Mouse (Mus musculus) gastrocnemius, postnatal 36 days (tissue): ENCODE results near the gene Polr2j. TPM values are rescaled to one million over a fixed set of nuclear protein-coding genes. Genes with fewer than 3 reads are reported as not detected.
"Not testable (repeated sequence)": the region's sequence is repeated elsewhere in the genome, so short reads cannot be mapped to it uniquely, and the experiment has no call there.

ENCODE experiments used
- DNase-seq, 2 experiments: peaks; one replicate each; pipeline ENCODE4 v3.0.0; 2022
- intact Hi-C: fragments of 180-260 bp; cut with DNase I; formaldehyde crosslinking; loops from one replicate; pipeline ENCODE4 v1.15.1; 2025
- total RNA-seq, 2 experiments: library from RNA; stranded (reverse); gene quantifications; 2 replicates each; pipeline ENCODE4 v1.2.3; 2021

Polr2j gene
- total RNA-seq, 2 experiments from 2014 or later, result 56.0 to 60.9 TPM

DNA sequence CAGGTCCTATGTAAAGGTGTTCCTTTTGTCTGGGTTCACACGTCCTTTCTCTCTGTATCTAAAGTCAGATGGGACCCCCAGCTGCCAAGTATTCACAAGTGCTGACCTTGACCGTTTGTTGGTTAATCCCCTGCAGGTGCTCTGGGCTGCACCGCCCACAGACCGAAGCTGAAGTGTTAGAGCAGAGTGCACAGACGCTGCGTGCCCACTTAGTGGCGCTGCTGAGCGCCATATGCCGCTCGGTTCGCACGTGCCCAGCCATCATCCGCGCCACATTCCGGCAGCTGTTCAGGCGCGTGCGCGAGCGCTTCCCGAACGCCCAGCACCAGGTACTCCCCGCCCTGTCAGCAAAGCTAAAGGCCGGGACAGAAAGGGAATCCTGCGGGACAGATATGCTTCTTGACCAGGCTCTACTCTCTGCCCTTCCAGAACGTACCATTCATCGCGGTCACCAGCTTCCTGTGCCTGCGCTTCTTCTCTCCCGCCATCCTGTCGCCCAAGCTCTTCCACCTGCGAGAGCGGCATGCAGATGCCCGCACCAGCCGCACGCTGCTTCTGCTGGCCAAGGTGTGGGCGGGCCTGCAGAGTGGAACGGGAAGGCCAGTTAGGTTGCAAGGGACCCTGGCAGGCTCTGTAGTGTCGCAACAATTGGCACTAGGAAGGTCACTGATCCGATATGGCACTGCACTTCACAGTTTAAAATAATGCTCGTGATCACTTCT, 14.2 kb upstream of the Polr2j start:
- DNase-seq, result no peak
- intact Hi-C loops, result no loop called here

DNA sequence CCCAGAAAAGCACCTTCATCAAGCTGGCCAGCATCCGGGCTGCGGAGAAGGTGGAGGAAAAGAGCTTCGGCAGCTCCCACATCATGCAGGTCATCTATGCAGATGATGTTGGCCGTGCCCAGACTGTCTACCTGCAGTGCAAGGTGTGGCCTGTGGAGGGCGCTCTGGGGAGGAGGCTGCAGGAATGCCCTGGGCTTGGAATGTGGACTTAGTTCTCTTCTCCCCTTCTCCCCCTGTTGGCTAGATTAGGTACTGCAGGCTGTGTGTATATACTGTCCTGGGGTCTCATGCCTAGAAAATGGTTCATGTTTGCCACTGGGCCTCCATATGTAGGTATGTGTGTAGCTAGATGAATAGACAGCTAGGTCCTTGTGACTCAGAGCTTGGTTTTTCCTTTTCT, 11.9 kb upstream of the Polr2j start:
- intact Hi-C loops, result no loop called here
- DNase-seq, result no peak

DNA sequence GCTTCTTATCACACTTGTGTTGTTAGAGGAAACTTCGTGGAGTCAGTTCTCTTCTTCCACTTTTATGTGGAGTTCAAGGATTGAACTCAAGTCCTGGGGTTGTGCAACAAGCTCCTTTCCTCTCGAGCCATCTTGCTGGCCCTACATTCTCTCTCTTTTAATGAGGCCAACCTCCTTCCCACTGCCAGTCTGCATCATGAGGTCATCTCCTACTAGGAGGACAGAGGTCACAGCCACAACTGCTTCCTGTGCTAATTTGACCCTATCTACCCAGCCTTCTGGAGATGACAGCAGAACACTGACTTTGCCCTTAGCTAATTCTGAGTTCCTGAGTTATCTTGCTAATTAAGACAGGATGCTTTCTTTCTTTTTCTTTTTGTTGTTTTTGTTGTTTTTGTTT, 7.9 kb upstream of the Polr2j start:
- DNase-seq, result no peak
- intact Hi-C loops, result no loop called here

DNA sequence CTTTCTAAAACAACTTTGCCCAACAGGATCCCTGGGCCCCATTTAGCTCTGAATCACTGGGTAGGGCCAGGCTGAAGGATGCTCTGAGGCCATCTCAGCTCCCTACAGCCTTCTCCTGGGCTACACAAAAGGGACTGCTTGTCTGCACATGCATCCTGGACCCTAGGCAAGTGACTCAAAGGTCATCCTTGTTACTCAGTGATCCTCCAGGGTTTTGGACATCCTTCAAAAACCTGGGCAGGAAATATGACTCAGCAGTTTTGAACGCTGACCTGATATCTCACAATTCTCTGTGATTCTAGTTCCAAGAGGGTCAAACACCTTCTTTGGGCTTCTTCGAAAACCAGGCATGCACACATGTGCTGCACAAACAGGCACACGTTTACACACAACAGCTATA, 7.4 kb upstream of the Polr2j start:
- intact Hi-C loops, result no loop called here
- no peak for DNase-seq

DNA sequence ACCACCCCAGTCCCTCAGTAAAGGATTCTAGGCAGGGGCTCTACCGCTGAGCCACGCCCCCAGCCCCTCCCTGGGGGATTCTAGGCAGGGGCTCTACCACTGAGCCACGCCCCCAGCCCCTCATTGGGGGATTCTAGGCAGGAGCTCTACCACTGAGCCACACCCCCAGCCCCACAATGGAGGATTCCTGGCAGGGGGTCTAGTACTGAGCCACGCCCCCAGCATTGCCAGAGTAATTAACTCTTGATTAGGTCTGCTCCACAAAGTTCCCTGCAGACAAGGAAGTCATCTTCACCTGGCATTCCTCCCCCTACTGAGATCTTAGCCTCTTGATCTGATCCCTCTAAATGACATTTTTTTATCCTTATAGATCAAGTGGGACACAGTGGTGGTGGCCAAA, 2.9 kb upstream of the Polr2j start:
- DNase-seq, intact Hi-C loops: not testable (repeated sequence)

DNA sequence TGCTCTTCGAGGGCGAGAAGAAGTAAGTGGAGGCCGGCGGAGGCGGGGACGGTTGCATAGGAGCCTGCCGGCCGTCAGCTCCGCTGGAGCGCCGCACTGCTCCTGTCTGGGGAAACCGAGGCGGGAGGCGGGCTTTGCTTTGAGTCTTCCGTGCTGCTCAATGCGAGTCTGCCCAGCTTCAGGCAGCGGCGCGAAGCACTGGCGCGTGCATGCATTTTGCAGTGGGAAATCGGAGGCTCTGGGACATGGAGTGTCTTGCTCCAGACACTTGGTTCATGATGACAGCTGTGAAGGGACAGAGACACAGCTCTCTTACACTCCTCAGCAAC, 317 bp downstream of the Polr2j start:
- intact Hi-C loops, result no loop called here
- DNase-seq, result no peak

DNA sequence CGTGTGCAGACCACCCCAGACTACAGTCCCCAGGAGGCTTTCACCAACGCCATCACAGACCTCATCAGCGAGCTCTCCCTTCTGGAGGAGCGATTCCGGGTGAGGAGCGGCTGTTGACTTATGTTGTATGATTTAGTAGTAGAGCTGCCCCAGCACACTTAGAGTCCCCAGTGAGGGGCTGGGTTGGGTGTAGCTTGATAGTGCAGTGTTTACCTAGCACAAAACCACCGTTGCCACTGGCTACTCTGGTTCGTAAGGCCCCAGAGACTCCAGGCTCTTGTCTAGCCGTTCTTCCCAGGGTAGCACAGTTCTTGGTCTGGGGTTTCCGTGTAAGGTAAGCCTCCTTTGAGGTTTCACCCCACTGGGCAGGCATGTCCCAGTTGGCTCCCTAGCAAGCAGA, 5.7 kb downstream of the Polr2j start:
- intact Hi-C loops, result no loop called here
- DNase-seq, result no peak

DNA sequence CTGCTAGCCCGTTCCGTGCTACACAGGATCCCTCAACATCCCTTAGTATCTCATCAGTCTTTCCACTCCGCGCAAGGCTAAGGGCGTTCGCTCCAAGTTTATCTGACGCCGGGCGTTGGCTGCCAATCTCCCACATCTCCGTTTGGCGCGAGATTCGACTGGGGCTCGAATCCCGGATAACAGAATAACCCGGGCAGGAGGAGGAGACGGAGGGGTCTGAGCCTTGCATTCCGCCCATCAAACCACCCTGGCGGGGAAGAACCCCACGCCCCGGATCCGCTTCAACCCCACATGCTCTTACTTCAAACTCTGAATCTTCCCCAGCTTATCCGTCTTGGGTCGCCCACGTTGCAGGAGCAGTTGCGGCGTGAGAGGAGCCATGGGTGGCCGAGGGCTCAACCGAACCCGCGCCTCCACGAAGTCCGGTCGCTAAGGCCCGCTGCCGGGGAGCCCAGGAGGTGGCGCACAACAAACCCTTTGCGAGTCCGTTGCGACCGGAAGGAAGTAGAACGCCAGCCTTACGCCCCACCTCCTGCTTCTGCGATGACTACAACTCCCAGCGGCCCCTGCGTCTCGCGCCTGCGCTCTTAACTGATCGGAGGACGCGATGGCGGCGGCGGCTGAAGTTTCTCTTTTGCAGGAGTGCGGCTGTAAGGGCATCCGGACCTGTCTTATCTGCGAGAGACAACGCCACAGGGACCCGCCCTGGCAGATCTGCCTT, 19.3 kb downstream of the Polr2j start, which contains the start of the genes Lrwd1 and Alkbh4:
Gene Lrwd1, minus strand, starts transcription at position 504 of the 721 bp plus-strand sequence.
Gene Alkbh4, plus strand, starts transcription at position 576 of the 721 bp plus-strand sequence.
- intact Hi-C loops, result loop anchor here (1.0 kb wide), 1 partner anchor 51 kb away; no protein-coding TSS in a partner anchor
- peak; percentile 94 to 97 for DNase-seq

DNA sequence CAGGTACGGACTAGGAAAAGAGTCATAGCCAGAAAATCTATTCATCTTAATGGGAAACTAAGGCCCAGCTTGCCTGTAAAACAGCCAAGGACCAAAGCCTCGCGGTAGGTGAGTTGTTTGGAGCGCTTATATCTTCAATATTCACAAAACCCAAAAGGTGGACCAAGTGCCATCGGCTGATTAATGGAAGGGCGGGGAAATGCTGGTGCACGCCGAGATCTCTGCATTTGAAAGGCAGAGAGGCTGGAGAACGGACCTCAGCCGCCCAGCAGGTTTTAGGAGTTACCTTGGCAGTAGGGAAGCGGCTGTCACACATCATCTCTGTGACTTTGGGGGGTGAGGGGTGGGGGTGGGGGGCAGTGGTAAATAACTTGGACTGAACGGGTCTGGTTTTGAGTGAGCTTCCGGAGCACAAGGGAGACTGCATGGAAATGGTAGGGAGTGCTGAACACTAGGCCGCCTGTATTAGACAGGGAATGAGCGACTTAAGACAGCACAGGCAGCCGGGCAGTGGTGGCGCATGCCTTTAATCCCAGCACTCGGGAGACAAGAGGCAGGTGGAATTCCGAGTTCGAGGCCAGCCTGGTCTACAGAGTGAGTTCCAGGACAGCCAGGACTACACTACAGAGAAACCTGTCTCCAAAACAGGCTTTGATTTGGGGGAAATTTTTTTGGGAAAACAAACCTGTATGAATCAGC, 20.0 kb downstream of the Polr2j start:
- intact Hi-C loops, result no loop called here

DNA sequence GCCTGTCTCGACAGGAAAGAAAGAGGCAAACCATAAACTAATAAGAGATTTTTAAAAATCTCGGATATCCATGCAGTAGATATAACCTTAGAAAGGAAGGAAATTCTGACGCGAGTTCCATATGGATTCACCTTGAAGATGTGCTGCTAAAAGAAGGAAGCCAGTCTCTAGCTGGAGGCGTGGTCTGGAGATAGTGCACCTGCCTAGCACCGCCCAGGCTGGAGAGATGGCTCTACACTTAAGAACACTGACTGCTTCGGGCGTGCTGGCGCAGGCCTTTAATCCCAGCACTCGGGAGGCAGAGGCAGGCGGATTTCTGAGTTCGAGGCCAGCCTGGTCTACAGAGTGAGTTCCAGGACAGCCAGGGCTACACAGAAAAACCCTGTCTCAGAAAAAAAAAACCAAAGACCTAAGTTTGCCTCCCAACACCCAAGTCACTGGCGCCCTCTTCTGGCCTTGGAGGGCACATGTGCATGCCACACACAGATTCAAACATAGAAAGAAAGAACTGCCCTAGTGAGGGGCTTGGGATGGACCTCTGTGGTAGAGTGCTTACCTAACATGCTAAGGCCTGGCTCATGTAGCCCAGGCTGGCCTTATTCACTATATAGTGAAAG, 21.3 kb downstream of the Polr2j start:
- no peak for DNase-seq
- intact Hi-C loops, result no loop called here

More for the DNA sequence above, 20.0 kb downstream of the Polr2j start:
- DNase-seq, result no peak

DNA sequence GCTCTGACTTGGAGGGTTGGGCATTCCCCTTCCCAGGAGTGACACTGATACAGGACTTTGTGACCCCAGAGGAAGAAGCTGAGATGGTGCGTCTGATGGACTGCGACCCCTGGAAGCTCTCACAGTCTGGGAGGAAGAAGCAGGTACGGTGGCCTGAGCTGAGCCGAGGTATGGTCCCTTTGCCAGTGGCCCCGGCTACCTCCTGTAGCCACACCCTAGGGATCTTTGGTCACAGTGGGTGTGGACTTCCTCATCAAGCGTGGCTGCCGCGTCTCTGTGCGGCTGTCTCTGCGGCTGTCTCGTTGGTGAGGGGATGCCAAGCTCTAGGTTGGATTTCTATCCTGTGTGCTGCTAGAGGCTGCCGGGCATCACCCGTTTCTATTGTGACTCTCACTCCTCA, 23.0 kb downstream of the Polr2j start:
- DNase-seq, result no peak
- intact Hi-C loops, result no loop called here

DNA sequence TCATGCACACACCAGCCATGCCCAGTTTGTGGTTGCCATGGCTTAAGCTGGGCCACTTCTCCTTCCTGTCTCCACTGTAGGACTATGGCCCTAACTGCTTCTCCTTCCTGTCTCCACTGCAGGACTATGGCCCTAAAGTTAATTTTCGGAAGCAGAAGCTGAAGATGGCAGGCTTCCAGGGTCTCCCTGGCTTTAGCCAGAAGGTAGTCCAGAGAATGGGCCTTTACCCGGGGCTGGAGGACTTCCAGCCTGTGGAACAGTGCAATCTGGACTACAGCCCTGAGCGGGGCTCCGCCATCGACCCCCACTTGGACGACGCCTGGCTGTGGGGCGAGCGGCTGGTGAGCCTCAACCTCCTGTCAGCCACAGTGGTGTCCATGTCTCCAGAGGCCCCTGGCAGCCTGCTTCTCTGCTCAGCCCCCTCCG, 23.6 kb downstream of the Polr2j start:
- DNase-seq, result no peak
- intact Hi-C loops, result no loop called here

DNA sequence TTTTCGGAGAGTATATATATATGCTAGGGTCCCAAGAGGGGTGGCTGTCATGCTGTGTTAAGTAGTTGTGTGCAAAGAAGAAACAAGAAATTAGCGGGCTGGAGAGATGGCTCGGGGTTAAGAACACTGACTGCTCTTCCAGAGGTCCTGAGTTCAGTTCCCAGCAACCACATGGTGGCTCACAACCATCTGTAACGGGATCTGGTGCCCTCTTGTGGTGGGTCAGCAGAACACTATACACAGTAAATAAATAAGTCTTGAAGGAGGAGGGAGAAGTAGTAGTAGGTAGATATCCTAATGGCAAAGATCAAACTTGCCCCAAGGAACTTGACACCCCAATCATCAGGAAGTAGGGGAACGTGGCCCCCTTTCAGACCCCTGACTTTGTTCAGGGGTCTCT, 26.3 kb downstream of the Polr2j start:
- intact Hi-C loops, result no loop called here

DNA sequence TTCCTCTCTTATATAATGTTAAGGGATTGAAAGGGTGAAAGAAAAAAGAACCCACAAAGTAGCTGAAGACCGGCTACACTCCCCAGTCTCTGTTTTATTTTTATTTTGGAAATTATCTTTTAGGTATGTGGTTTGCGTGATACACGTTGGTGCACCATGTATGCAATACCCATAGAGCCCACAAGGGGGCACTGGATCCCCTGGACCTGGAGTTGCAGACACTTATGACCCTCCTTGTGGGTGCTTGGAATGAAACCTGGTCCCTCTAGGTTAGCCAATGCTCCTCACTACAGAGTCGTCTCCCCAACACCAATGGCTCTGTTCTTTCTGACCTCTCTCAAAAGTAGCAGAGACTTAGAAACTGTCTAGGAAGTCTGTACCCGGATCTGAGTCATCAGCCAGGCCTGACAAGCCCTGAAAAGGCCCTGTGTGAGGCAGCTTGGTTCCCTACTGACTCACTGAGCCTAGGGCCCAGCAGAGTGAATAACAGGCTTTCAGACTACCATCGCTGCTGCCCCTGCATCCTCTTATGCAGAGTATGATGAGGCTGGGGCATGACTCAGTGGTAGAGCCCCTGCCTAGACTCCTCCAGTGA, 26.8 kb downstream of the Polr2j start:
- intact Hi-C loops, result no loop called here
- no peak for DNase-seq

More for the DNA sequence above, 26.3 kb downstream of the Polr2j start:
- DNase-seq, result no peak

DNA sequence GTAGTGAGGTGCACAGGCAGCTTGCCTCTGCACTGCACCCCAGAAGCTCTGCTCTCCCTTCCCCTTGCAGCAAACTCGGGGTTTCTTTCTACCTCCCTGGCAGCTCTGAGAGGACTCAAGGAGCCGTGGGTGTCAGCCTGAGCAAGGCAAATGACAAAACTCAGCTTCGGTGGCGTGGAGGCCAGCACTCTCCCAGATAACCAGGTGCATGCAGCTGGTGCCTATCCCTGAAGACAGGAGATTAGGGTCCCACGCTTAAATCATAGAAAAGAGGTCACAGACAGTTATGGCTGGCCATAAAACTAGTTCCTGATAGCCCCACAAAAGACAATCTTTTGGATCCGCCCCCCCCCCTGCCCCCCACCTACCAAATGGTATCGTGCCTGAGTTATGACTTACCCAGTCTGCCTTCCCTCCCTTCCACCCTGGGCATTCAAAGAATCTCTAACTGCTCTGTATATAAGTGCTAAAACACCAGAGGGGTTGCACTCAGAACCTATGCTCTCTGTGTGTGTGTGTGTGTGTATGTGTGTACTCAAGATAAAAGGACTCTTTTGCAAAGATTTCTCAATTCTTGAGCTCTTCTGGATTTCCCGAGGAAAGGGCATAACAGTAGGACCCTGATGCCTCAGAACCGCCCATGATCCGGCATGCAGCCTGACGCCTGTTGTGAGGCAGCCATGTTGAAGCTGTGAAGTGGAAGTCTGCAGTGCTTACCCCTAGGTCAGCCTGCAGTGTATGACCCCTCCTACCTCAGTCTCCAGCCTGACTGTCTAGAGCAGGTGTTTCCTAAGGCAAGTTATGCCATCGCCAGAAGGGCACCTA, 28.4 kb downstream of the Polr2j start:
- DNase-seq, result no peak
- intact Hi-C loops, result no loop called here

DNA sequence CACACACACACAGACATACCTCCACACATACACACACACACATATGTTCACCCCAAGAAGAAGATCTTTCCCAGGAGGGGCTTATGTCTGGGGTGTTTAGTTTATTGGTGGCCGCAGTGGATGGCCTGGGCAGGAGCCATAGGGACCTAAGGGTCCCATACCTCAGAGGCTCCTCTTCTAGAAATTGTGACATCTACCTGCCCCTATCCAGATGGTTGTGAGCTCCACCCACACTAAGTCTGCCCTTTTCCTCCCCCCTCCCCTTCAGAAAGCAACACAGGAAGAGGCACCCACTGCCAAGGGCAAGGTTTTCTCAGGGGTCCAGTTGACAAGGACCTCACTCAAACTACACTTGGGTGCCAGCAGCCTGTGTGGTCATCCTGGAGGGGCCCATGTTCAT, 30.5 kb downstream of the Polr2j start:
- intact Hi-C loops, result loop anchor here (2.0 kb wide), 1 partner anchor 18 kb away; no protein-coding TSS in a partner anchor
- no peak for DNase-seq

DNA sequence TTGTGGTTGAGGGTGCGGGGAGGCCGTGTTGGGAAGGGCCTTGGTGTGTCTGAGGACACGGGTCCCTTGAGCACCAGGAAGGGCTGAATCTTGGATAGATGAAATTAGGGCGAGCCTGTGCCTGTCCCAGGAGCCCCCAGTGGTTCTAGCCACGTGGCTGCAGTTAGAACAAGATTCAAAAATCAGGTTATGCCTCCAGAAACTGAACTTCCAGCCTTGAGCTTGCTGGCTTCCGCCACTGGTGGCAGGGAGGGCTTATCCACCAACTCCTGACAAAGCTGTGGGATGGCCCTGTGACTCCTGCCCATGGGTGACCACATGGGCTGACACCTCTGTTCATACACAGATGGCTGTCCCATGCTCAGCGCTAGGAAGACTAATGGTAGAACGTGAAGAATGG, 31.3 kb downstream of the Polr2j start:
- intact Hi-C loops, result loop anchor here (2.0 kb wide), 1 partner anchor 17 kb away; no protein-coding TSS in a partner anchor
- DNase-seq, result no peak

DNA sequence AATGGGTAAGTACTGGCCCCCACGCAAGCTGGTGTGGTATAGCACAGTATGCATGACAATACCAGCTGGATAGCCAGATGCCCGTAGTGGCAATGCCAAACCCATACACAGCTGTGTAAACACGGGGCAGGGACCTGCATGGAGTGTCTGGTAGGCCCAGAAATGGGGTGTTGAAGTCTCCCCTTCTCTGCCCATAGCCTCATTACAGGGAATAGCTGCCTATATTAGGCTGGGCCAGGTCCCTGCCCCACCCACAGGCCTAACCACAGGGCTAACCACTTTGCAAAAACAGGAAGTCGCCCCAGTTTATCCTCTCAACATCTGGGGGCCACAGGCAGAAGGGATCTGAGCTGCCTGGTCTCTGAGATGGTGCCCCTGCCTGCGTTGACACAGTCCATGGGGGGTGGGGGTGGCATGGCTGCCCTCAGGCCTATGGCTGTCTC, 32.7 kb downstream of the Polr2j start:
- DNase-seq, intact Hi-C loops: not testable (repeated sequence)

DNA sequence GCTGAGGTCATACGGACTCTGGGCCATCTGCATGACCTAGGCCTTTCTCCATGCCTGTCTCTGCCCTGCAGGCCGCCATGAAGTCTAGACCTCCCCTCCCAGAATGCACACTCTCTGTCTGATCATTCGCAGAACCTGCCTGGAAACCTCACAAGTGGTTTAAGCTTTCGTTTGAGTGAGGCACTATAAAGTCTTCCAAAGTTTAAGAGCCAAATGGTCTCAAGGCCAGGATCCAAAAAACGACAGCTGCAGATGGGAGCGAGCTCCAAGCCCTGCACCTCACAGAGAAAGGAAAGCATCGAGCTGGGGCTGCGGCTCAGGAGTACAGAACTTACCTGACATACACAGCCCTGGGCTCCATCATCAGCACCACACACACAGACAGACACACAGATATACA, 35.9 kb downstream of the Polr2j start:
- intact Hi-C loops, result no loop called here
- no peak for DNase-seq
